Mouse (Mus musculus) liver, adult 10 weeks (tissue): ENCODE data around the gene Ptgdr. TPM values are rescaled to one million over a fixed set of nuclear protein-coding genes. Genes with fewer than 3 reads are reported as not detected.

Experiments
- polyA plus RNA-seq: library from polyadenylated mRNA; stranded (reverse); fragments of 350-450 nt; fragmentation: Illumina TruSeq; extraction: RNeasy Lipid Tissue Mini Kit (QIAGEN cat#74804); gene quantifications from one replicate; pipeline ENCODE4 v1.2.3, GENCODE M21; 2014; ENCODE audit warnings: low read depth, low replicate concordance

The Ptgdr gene
- polyA plus RNA-seq: not detected

DNA sequence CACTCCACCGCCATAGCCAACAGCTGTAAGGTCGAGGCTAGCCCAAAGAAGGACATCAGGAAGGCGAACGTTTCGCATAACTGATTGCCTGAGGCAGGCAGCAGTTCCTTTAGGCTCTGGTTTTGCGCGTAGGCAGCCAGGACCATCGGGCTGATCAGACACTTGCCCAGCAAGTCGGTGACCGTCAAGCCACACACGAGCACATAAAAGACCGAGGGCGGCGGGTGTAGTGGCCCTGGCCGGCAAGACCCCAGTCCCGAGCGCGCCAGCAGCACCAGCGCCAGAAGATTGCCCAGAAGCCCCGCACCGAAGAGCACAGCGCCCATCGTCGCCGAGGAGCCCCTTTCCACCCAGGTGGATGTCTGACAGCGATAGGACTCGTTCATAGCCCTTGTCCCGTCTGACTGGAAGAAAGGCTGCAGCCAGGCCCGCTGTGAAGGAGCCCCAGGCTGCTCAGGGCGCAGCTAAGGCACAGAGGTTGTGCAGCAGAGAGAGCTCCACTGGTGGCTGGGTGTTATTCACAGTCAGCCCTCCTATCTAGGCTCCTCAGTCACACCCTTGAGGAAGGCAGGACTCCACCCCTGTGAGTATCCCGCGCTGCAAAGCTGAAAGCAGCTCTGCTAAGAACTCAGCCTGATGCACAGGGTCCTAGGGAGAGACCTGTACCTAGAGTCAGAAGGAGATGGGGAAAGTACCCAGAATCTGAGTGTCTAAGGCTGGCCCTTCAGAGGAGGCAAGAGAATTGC is at the start of gene Ptgdr:
Gene Ptgdr (minus strand): TSS at position 508 of the 746 bp plus-strand sequence.

Other genes with a start within 250 kb of the Ptgdr start
- not detected for gene Gm5624, start 231.4 kb downstream of the Ptgdr start, polyA plus RNA-seq
- not detected for gene Gm8257, start 152.9 kb downstream of the Ptgdr start, polyA plus RNA-seq
- not detected for gene Gm8267, start 109.0 kb downstream of the Ptgdr start, polyA plus RNA-seq
- gene Ptger2, start 128.8 kb upstream of the Ptgdr start, polyA plus RNA-seq: 0.93 TPM